Mouse (Mus musculus) liver, adult 2 months (tissue): ENCODE results near the gene Arid4a.
"Not testable (repeated sequence)": the region's sequence is repeated elsewhere in the genome, so short reads cannot be mapped to it uniquely, and the experiment has no call there.

Experiments
- CTCF ChIP-seq: fragments of 200-500 bp; IDR thresholded peaks from 2 replicates; pipeline ENCODE4 v1.5.1; 2011; ENCODE audit warnings: low read depth, low read length, control low read depth
- POLR2A ChIP-seq: fragments of 200-500 bp; IDR thresholded peaks from 2 replicates; pipeline ENCODE4 v1.6.1; 2011; ENCODE audit warnings: low read length, control low read depth; ENCODE audit not compliant: insufficient read depth; ENCODE audit errors: extremely low read depth

DNA sequence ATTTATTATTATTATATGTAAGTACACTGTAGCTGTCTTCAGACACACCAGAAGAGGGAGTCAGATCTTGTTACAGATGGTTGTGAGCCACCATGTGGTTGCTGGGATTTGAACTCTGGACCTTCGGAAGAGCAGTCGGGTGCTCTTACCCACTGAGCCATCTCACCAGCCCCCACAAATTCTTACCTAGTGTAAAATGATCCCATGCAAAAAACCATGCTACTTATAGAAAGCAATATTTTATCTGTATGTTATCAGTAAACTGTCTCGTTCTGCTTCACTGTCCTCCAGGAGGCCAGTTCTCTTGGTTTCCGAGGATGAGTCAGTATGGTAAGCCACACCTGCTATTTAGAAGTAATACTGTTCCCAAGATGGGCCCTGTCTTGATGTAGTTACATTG is 88.5 kb downstream of the Arid4a start:
- TF ChIP-seq CTCF, POLR2A: not testable (repeated sequence)
